Mouse (Mus musculus) embryo, embryonic 10.5 days (tissue): ENCODE data around the gene Selenbp1.
"Not testable (repeated sequence)": the region's sequence is repeated elsewhere in the genome, so short reads cannot be mapped to it uniquely, and the experiment has no call there.

Experiments used
- DNase-seq: peaks from one replicate; pipeline ENCODE4 v3.0.0-alpha.2; 2015; ENCODE audit warnings: low spot score

Gene Selenbp1

DNA sequence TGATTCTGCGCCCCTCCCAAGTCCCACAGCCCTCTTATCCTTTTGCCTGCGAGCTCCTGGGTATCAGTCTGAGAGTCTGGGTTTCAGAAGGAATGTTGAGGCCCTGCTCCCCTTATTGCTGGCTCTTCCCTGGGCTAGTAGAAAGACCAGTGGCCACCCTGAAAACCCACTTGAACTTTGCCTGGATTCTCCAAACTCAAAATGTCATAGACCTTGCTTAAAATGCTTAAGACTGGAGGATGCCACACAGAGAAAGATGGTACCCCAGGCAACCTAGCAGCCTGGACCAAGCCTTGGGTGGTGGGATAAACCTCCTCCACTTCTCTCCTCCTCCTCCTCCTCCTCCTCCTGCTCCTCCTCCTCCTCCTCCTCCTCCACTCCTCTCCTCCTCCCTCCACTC lies 748 bp downstream of the Selenbp1 start:
- not testable (repeated sequence) for DNase-seq

DNA sequence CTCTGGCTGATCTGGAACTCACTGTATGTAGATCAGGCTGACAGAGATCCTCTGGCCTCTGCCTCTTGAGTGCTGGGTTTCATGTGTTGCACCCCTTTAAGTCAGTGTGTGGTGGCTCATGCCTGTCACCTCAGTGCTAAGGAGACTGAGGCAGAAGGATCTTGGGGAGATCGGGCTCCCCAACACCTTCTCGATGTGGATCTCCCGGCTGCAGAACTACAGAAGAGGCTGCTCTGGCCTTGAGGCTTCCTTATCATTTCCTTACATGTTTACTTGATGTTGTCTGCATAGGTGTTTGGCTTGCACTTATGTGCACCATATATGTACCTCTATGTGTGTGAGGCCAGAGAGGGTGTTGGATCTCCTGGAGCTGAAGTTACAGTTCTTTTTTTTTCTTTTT lies 1.7 kb downstream of the Selenbp1 start:
- not testable (repeated sequence) for DNase-seq

DNA sequence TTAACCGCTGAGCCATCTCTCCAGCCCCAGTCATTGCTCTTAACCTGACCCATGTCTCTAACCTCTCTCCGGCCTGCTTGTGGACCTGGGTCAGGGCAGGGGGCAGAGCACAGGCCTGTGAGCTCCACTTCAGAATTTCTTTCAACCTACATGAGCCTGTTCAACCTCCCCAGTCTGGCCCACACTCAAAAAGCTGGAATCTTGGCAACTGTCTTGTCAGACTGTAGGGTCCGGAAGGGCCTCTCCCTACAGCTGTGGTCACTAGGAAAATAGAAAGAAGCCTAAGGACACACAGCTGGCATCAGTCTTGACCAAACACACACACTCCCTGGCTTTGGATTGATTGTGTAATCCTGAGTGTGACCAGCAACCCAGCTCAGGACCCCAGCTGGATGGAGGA lies 2.5 kb downstream of the Selenbp1 start:
- not testable (repeated sequence) for DNase-seq

DNA sequence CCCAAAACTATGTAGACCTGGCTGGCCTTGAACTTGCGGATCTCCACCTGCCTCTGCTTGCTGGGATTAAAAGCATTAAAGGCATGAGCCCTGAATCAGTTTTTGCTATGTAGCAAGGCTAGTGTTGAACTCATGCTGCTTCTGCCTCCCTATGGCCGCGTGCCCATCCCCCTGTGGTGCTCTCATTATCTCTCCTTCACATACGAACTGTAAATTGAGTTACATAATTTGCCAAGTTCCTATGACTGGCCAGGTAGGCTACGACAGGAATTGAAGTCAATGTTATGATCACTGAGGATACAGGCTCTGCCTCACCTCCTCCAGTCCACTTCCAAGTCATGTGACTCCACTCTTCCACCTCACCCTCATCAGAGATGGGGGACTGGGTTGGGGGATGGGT lies 3.3 kb downstream of the Selenbp1 start:
- DNase-seq = not testable (repeated sequence)

DNA sequence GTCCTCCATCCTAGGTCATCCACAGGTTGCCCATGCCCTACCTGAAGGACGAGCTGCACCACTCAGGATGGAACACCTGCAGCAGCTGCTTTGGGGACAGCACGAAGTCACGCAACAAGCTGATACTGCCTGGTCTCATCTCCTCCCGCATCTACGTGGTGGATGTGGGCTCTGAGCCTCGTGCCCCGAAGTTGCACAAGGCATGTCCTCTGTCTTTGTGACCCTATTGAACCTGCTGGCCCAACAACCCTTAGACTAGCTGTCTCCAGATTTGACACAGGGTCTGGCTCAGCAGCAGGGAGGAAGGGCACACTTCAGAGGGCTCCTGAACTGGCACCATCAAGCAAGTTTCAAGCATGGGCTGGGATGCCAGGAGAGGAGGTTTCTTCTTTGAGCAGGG lies 4.3 kb downstream of the Selenbp1 start:
- DNase-seq = not testable (repeated sequence)

DNA sequence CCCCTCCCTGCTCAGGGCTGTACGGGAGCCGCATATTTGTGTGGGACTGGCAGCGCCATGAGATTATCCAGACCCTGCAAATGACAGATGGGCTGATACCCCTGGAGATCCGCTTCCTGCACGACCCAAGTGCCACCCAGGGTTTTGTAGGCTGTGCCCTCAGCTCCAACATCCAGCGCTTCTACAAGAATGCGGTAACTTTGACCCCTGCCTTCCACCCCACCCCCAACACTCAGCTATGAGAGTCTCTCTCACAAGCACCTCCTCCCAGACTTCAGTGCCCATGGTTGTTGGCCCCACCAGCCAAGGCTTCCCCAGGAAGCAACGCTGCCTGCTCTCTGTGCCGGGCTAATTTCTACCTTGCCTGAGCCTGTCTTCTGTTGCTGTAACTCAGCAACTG lies 7.2 kb downstream of the Selenbp1 start:
- not testable (repeated sequence) for DNase-seq

DNA sequence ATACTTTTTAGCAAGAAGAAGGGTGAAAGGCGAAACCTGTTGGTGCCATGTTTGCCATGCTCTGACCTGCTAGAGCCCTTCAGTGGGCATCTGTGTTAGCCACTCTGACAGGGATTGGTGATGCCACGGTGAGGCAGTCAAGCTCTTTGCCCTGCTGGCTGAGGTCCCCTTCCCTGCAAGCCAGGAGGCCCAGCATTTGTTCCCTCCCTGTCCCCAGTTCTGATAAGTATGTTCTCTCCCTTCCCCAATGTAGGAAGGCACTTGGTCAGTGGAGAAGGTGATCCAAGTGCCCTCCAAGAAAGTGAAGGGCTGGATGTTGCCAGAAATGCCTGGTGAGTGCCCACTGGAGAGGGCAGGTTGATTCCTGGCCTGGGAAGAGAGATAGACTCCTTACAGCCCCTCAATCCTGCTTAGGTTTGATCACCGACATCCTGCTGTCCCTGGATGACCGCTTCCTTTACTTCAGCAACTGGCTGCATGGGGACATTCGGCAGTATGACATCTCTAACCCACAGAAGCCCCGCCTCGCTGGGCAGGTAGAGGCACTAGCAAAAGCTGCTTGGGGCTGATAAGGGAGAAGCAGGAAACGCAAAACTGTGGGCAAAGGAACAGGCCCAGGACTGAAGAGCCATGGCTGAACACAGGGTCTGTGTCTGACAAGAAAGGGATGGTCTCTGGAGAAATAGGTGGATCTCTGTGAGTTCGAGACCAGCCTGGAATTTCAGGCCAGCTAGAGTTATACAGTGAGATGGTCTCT lies 9.5 kb downstream of the Selenbp1 start:
- DNase-seq = not testable (repeated sequence)

DNA sequence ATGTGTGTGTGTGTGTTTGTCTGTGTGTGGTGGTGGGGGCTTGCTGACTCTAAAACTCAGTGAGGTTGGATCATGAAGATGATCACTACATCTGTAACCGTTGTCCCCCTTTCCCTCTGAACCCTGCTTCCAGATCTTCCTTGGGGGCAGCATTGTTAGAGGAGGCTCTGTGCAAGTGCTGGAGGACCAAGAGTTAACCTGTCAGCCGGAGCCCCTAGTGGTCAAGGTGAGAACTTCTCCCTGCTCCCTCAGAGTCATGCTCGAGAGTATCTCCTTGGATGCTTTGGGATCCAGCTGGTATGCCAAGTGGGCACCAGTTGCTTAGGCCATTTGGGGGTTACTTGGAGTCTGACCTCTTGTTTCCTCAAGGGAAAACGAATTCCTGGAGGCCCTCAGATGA lies 10.8 kb downstream of the Selenbp1 start:
- DNase-seq = not testable (repeated sequence)

DNA sequence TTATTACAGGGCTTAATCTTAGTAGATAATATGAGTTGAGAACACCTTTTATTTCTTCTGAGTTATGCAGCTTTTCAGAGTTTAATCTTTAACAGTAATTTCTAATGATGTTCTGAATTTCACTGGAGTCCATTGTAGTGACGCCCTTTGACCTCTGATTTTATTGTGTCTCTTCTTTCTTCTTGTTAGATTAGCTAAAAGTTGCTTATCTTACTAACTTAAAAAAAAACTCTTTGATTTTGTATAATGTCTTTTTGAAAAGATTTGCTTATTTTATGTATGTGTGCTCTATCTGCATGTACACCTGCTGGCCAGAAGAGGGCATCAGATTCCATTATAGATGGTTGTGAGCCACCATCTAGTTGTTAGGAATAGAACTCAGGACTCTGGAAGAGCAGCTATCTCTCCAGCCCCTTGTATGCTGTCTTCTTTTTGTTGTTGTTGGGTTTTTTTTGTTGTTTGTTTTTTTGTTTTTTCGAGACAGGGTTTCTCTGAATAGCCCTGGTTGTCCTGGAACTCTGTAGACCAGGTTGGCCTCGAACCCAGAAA lies 15.3 kb downstream of the Selenbp1 start:
- DNase-seq = peak; percentile 23

DNA sequence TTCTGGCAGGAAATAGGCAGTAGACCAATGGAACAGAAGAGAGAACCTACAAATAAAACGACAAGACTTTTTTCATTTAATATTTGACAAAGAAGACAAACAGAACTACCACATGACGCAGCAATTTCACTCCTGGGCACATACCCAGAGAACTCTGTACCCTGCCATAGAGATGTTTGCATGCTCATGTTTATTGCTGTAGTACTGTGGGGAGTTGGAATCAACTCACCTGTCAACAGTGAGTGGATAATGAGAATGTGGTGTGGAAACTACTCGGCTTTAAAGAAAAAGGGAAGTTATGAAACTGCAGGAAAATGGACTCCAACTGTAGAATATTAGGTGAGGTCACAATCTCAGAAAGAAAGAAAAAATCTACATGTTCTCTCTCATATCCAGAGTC lies 16.8 kb downstream of the Selenbp1 start:
- no peak for DNase-seq

DNA sequence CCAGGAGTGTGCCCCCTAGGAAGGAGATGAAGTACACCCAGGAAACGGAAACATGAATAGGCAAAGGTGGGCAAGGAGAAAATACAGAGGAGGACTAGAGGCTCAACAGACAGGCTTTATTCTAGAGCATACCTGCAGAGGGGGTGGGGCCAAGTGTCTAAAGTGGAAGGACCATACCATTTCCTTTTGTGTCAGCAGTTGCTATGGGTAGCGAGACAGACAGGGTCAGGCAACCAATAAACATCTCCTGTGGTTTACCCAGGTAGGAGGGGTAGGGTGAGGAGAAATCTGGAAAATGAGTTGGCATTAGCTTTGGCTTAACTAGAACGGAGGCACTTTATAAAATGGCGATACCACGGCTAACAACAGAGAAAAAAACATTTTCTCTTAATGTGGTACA lies 19.9 kb downstream of the Selenbp1 start:
- peak; percentile 23 for DNase-seq

DNA sequence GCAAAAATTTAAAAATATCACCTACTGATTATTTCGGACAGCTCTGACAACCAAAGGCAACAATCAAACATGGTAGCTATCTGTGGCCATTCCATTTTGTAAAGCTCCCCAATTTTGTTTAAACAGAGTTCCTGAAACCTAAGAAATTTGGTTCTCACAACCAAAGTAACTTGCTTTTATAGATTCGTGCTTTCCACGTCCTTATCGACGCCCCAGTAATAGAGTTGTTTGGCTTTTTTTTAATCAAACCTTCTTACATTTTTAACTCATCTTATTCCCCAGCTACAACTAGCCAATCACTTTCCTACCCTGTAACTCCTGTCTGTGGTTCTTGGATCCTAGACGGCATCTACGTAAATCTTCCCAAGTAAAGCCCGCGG lies 20.5 kb downstream of the Selenbp1 start:
- no peak for DNase-seq

DNA sequence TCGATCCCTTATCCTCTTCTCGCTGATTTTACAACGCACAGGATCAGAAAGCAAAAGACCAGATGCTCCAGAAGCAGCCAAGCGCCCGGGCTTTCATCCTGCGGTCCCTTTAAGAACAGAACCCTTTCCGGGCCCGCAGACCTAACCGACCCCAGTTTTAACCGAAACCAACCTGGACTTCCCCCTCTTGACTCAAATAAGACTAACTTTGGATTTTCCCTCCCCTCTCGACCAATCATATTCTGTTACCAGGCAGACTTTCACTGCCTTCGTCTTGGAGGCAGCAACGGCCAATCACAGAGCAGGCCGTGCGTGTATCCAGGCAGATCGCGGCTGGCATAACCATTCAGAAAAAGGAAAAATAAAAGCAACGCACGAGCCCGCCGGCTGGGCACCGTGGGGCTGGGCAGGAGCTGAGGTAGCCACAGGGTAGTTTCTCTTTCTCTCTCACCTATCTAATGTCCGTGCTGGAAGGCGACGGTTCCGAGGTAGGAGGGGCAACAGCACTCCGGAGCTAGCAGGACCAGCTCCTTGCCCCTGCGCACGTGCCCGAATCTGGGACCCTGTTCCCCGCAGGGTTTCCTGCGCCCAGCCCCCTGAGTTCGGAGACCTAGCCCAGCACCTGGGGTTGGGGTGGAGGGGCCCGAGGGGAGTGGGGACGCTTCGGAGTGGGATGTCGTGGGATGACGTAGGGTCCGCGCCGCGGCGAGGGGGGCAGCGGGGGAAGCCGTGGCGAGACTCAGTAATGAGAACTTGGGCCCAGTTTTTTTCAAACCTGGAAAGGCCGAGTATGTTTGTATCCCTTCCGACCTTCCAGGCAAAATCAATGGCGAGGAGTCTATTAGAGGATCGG lies 21.1 kb downstream of the Selenbp1 start, which contains the start of gene Rfx5:
Gene Rfx5 (plus strand): TSS at position 312 of the 853 bp plus-strand sequence.
- peak; percentile 97 for DNase-seq

DNA sequence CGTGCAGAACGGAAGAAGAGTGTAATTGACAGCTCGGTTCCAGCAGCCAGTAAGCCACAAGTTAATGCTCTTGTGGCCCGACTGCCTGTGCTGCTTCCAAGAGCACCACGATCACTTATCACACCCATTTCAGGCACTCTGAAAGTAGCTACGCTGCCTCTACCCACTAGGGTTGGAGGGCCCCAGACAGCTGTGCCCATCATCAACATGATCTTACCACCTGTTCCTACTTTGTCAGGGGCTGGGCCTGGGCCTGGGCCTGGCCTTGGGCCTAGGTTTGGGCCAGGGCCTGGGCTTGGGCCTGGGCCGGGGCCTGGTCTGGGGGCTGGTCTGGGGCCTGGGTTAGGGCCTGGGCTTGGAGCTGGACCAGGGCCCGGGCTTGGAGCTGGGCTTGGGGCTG lies 25.4 kb downstream of the Selenbp1 start:
- DNase-seq = no peak

DNA sequence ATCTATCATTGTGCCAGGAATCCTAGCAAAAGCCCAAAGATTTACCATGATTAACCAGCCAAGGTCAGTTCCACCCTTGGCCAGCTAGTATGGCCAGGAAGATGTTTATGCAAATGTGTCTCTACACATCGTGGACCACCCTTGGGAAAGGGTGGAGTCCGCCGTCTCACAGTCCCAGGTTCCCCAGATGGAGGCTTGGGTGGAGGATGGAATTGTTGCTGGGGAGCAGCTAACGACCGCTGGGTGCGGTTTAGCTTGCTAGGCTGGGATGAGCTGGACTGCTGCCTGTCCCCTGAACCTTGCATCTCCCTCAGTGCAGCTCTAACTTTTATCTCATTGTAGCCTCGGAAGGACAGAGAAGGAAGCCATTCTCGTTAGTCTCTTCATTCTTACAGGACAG lies 27.0 kb downstream of the Selenbp1 start:
- DNase-seq = no peak

DNA sequence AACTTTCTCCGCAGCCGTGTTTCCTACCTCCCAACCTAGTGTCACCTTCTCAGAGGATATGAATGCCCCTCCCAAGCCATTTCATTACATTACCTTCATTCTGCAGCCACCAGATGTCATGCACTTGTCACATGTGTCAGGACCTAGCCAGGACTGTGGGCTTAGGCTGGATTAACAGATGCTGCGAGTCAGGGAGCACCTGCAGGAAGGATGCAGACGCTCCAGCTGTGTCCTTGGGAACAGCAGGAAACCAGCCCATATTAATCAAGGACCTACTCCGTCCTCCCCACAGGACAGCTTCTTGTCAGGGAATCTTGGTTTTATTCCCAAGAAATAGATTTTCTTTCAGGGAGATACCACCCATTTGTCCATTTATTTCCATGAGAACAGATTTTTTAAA lies 27.5 kb downstream of the Selenbp1 start:
- DNase-seq = no peak

DNA sequence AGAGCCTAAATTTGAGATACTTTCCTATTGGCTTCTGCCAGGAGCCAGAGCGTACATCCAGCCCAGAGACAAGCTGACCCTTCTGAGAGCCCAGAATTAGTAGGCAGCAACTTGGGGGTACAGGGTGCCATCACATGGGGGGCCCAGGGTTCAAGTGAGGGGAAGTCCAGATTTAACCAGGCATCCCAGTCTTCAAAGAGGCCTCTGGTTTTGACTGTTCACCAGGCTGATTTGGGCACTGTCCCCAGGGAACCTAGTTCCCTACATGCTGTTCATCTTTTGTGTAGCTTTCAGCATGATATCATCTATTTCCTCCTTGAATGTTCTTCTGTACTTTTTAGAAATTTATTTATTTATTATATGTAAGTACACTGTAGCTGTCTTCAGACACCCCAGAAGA lies 32.1 kb downstream of the Selenbp1 start:
- no peak for DNase-seq

DNA sequence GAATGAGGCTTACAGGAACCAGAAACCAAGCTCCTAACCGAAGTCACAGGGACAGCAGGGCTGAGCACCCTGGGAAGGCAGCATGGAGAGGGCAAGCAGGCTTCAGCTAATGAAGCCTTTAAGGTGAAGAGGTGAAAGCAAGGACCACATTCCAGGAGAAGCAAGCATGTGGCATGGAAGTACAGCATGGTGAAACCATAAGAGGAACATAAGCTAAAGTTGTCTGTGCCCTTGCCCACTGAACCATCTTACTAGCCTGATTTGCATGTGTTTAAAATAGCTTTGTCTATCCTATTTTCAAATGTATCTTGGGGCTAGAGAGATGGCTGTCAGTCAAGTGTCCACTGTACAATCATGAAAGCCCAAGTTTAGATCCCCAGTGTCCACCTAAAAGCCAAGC lies 33.0 kb downstream of the Selenbp1 start:
- no peak for DNase-seq

DNA sequence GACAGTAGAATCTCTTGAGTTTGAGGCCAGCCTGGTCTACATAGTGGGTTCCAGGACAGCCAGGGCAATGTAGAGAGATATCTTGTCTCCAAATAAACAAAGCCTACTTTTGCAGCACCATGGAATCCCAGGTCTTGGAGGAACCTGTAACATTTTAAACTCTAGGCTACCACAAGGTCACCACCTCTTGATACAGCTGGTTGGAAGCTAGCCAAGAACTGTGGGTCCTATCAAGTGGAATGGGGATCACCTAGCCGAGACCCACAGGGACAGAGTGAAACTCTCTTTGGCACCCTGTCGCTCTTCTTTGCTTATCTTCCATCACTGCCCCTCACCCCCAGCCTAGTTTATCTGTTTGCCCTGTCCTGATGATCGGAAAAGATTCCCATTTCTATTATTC lies 39.7 kb downstream of the Selenbp1 start:
- DNase-seq = no peak

DNA sequence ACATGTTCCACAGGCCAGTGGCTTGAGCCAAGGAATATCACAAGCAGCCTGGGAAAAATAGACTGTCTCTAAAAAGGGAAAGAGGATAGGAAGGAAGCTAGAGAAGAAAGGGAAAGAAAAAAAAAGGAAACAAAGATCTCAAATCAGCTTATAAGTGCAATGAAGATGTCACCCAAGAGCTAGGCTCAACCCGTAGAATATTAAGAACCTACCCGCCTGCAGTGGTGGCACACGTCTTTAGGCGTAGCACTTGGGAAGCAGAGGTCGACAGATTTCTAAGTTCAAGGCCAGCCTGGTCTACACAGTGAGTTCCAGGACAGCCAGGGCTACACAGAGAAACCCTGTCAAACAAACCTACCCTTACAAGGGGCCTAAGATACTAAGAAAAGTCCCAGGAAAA lies 40.8 kb downstream of the Selenbp1 start:
- DNase-seq = no peak

DNA sequence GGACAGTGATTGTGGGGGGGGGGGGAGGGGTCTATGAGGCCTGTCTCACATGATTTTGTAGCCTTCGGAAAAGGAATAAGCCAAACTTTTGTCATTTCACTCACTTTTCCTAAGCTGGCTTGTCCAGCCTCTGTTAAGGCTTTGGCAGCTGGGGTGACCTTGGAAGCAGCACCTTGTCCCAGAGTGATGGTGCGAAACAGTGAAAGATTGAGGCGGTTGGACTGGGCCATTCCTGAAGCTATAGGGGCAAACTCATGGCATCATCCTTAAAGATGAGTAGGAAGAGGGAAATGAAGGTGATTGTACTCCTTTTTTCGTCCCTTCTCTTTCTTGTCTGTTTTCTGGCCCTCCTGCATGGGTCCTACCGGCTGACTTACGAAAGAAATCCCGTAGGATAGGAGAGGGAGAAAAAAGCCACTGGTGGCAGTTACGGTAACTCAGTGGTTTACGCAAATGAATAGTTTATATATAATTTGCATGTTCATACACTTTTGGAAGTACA lies 41.2 kb downstream of the Selenbp1 start:
- DNase-seq = no peak

DNA sequence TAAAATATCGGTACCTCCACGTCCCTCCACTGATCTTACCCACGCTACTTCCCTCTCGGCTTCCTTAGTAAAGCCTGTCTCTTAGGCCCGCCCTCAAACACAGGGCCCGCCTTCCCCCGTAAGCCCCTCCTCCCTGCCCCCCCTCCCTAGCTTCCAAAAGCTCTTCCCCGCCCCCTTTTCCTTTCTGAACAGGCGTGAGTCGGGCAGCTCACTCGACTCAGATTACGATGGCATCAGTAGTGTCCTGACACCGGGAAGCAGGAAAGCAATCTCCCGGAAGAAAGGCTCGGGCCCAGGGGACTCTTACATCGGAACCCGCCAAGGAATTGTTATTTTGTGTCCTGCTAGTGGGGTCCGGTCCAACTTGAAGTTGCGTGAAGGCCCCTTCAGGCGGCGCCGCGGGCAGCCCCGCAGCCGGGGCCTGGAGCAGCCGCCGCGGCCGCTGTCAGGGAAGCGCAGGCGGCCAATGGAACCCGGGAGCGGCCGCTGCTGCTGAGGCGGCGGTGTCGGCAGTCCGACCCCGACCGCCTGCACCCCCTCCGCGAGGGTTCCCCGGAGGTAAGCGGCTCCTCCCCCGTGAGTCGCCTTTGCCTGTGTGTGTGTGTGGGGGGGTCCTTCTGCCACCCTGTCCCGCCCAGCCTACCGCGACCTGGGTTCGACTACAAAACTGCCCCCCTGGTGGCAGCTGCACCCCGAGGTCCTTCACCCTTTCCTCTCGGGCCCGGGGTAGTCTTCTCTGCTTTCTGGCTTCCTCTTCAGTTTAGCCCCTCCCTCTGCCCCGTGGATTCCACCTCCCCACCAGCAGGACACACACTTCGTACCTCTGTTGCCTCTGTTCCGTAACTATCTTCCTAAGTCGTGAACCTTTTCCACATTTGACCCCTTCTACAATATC lies 41.9 kb downstream of the Selenbp1 start, which contains the start of gene Pi4kb:
Gene Pi4kb (plus strand): TSS at position 204 of the 895 bp plus-strand sequence.
- peak; percentile 98 for DNase-seq
